Mouse (Mus musculus): ENCODE measurements around the gene Wfdc10. TPM values are rescaled to one million over a fixed set of nuclear protein-coding genes. Genes with fewer than 3 reads are reported as not detected.
"Not testable (repeated sequence)": the region's sequence is repeated elsewhere in the genome, so short reads cannot be mapped to it uniquely, and the experiment has no call there.

Gene Wfdc10
- polyA plus RNA-seq (2015; fragmentation: Nextera tagmentation; extraction: Ambion mirVana): not detected in 2 replicates

GRCm38 (mm10) chr2:164655858-164656257 is at the start of gene Wfdc10:
Gene Wfdc10, plus strand, starts transcription at chr2:164656046.
- no peak for ATAC-seq (ENCODE audit: low FRiP score, low read depth)
- H3K4me3 ChIP-seq: no peak within 1 kb of the TSS
- H3K4me2 ChIP-seq: no peak within 1 kb of the TSS
- no peak within 1 kb of the TSS for H3K27ac ChIP-seq (replicated peaks)
- no peaks in the 10 kb centered on the region for H3K36me3 ChIP-seq
- WGBS: 21% methylated on average over 11 of the region's 11 CpGs
- no peaks in the 10 kb centered on the region for H3K9me3 ChIP-seq
- H3K4me1 ChIP-seq (replicated peaks): no peaks in the 10 kb centered on the region
- no peaks in the 10 kb centered on the region for H3K27me3 ChIP-seq
- no peak within 1 kb of the TSS for H3K9ac ChIP-seq

GRCm38 (mm10) chr2:164608781-164609180 is 47.1 kb upstream of the Wfdc10 start:
- Histone ChIP-seq H3K36me3 (no peaks in the 10 kb centered on the region), H3K9ac (no peak overlapping the region), H3K27me3 (no peaks in the 10 kb centered on the region), H3K4me3 (no peak overlapping the region), H3K9me3 (no peaks in the 10 kb centered on the region), H3K4me1 (replicated peaks) (no peaks in the 10 kb centered on the region), H3K4me2 (no peak overlapping the region), H3K27ac (replicated peaks) (no peak overlapping the region)
- no peak for ATAC-seq (ENCODE audit: low FRiP score, low read depth)
- 72% methylated on average over 6 of the region's 6 CpGs for WGBS

DNA sequence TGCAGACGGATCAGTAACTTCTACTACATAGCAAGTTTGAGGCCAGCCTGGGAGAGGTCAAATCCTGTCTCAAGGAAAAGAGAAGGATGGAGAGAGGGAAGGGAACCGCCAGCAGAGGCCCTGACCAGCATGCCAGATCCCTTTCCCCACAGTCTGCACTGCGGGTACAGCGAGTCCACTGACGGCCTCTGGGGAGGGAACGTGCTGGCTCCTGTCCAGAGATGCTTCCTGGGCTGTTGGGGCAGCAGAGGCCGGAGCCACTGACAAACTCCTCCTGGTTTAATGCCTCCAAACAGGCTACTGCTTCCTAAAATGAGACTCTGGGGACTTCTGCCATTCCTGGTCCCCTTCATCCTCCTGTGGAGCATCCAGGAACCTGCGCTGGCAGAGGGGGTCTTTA is 42.4 kb upstream of the Wfdc10 start, which contains the start of the genes Wfdc6b and Wfdc8:
TSS of gene Wfdc6b (plus strand) at position 52 of the 400 bp plus-strand sequence.
TSS of gene Wfdc8 (minus strand) at position 156 of the 400 bp plus-strand sequence.
- H3K4me3 ChIP-seq; H3K27me3 ChIP-seq; ATAC-seq (ENCODE audit: low FRiP score, low read depth); H3K9ac ChIP-seq; H3K4me1 ChIP-seq (replicated peaks); H3K4me2 ChIP-seq; H3K36me3 ChIP-seq; H3K9me3 ChIP-seq; H3K27ac ChIP-seq (replicated peaks): not testable (repeated sequence)
- 48% methylated on average over 8 of the region's 8 CpGs for WGBS

DNA sequence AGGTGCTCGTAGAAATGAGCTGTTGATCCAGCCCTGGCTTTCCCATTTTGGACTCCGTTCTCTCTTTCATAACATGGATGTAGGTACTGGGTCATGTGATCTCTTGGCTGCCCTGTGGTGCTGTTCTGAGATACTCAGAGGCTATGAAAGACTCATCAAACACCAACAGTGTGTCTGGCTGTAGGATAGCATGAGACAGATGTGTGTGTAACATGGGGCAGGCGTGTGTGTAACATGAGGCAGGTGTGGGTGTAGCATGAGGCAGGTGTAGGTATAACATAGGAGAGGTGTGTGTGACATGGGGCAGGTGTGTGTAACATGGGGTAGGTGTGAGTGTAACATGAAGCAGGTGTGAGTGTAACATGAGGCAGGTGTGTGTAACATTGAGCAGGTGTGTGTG is 40.5 kb upstream of the Wfdc10 start:
- Histone ChIP-seq H3K4me1 (replicated peaks) (no peaks in the 10 kb centered on the region), H3K9ac (no peak overlapping the region), H3K9me3 (no peaks in the 10 kb centered on the region), H3K36me3 (no peaks in the 10 kb centered on the region), H3K4me3 (no peak overlapping the region), H3K4me2 (no peak overlapping the region), H3K27me3 (no peaks in the 10 kb centered on the region), H3K27ac (replicated peaks) (no peak overlapping the region)
- ATAC-seq (ENCODE audit: low FRiP score, low read depth): no peak
- WGBS: 95% methylated on average over 3 of the region's 3 CpGs

DNA sequence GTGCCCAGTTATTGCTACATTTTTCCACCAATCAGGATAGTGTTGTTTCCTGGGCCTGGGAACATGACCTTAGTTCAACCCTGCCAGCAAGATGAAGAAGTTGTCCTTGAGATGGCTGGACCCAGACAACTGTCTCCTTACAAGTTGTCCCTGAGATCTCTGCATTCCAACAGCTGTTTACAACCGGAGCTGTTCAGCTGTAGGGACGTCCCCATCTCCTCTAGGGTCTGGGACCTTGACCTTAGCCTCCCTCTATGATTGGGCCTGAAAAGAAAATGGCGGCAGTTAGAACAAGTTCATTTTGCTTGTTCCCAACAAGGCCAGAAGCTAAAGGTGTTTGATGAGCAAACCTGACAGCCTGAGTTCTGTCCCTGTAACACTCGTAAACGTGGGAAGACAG is 36.8 kb upstream of the Wfdc10 start:
- no peaks in the 10 kb centered on the region for H3K36me3 ChIP-seq
- WGBS: 82% methylated on average over 5 of the region's 5 CpGs
- no peak overlapping the region for H3K27ac ChIP-seq (replicated peaks)
- ATAC-seq (ENCODE audit: low FRiP score, low read depth): no peak
- no peak overlapping the region for H3K9ac ChIP-seq
- no peaks in the 10 kb centered on the region for H3K9me3 ChIP-seq
- no peaks in the 10 kb centered on the region for H3K27me3 ChIP-seq
- no peak overlapping the region for H3K4me3 ChIP-seq
- H3K4me2 ChIP-seq: no peak overlapping the region
- H3K4me1 ChIP-seq (replicated peaks): no peaks in the 10 kb centered on the region

GRCm38 (mm10) chr2:164621775-164622174 is 34.1 kb upstream of the Wfdc10 start:
- H3K4me2 ChIP-seq: no peak overlapping the region
- H3K9me3 ChIP-seq: no peaks in the 10 kb centered on the region
- no peaks in the 10 kb centered on the region for H3K27me3 ChIP-seq
- H3K4me1 ChIP-seq (replicated peaks): no peaks in the 10 kb centered on the region
- no peak overlapping the region for H3K27ac ChIP-seq (replicated peaks)
- no peak for ATAC-seq (ENCODE audit: low FRiP score, low read depth)
- no peaks in the 10 kb centered on the region for H3K36me3 ChIP-seq
- no peak overlapping the region for H3K4me3 ChIP-seq
- 85% methylated on average over 4 of the region's 4 CpGs for WGBS
- no peak overlapping the region for H3K9ac ChIP-seq

GRCm38 (mm10) chr2:164635266-164635665 is 20.6 kb upstream of the Wfdc10 start:
- no peak for ATAC-seq (ENCODE audit: low FRiP score, low read depth)
- no peak overlapping the region for H3K4me2 ChIP-seq
- H3K4me1 ChIP-seq (replicated peaks): no peaks in the 10 kb centered on the region
- no peaks in the 10 kb centered on the region for H3K9me3 ChIP-seq
- no peaks in the 10 kb centered on the region for H3K36me3 ChIP-seq
- no peak overlapping the region for H3K9ac ChIP-seq
- no peak overlapping the region for H3K4me3 ChIP-seq
- 79% methylated on average over 9 of the region's 9 CpGs for WGBS
- no peaks in the 10 kb centered on the region for H3K27me3 ChIP-seq
- H3K27ac ChIP-seq (replicated peaks): no peak overlapping the region

DNA sequence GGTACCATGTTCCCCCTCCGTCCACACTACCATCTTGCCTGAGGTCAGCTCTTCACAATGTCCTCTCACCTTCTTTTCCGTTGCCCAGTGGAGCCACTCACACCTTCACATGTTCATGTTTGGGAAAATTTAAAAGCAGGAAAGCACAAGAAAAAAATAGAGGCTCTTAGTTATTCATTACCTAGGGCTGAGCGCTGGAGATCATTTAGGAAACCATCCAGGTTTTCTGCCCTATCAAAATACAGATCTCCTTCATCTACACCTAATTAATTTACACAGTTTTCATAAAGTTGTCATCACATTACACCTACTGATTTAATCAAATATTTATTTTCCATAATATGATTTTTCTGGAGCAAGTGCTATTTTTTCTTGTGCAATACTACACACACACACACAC is 17.1 kb upstream of the Wfdc10 start, which contains the start of gene Wfdc16:
TSS of gene Wfdc16 (minus strand) at position 101 of the 400 bp plus-strand sequence.
- Histone ChIP-seq H3K4me2 (no peak within 1 kb of the TSS), H3K36me3 (no peaks in the 10 kb centered on the region), H3K9ac (no peak within 1 kb of the TSS), H3K27ac (replicated peaks) (no peak within 1 kb of the TSS), H3K4me1 (replicated peaks) (no peaks in the 10 kb centered on the region), H3K9me3 (no peaks in the 10 kb centered on the region), H3K4me3 (no peak within 1 kb of the TSS), H3K27me3 (no peaks in the 10 kb centered on the region)
- 90% methylated on average over 3 of the region's 3 CpGs for WGBS
- no peak for ATAC-seq (ENCODE audit: low FRiP score, low read depth)

- H3K36me3 ChIP-seq: no peaks in the 10 kb centered on the region
- no peak overlapping the region for H3K4me2 ChIP-seq
- H3K27me3 ChIP-seq: no peaks in the 10 kb centered on the region
- H3K9ac ChIP-seq: no peak overlapping the region
- no peak overlapping the region for H3K27ac ChIP-seq (replicated peaks)
- 75% methylated on average over 7 of the region's 7 CpGs for WGBS
- no peak overlapping the region for H3K4me3 ChIP-seq
- no peak for ATAC-seq (ENCODE audit: low FRiP score, low read depth)
- H3K4me1 ChIP-seq (replicated peaks): no peaks in the 10 kb centered on the region
- H3K9me3 ChIP-seq: no peaks in the 10 kb centered on the region
Observed at GRCm38 (mm10) chr2:164641129-164641528, 14.7 kb upstream of the Wfdc10 start.

DNA sequence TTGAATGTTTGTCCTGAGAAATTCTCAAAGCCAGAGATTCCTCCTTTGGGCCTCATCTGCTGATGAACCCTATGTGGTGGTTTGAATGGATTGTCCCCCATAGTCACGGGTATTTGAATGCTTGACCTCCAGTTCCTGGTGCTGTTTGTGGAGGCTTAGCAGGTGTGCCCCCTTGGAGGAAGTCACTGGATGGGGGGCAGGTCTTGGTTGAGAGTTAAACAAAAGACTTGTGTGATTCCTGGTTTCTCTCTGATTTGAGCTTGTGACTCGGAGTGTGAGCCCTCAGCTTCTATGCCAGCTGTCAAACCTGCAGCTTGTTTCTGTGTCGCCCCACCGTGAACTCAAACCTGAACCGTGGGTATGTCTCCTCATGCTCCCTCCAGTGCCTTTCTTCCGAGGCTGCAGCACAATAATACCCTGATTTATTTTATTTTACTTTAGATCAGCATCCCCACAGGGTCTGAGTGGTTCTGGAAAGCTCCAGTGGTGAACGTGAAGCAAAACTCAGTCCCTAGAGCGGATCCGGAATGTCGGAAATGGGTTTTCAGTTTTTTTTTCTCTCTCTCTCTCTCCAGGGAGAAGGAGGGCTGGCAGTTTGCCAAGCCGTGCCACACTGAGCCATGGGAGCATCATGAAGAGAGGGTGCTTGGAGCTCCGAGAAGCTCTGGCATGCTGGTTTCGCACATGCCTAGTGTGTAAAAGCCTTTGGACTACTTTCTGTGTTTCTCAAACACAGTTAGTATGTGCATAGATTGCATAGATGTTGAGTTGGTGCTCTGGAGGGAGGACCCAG is 13.8 kb upstream of the Wfdc10 start:
- Histone ChIP-seq H3K4me1 (replicated peaks) (no peaks in the 10 kb centered on the region), H3K36me3 (no peaks in the 10 kb centered on the region), H3K9me3 (no peaks in the 10 kb centered on the region), H3K27me3 (no peaks in the 10 kb centered on the region), H3K4me2 (no peak overlapping the region), H3K4me3 (no peak overlapping the region), H3K9ac (no peak overlapping the region), H3K27ac (replicated peaks) (no peak overlapping the region)
- no peak for ATAC-seq (ENCODE audit: low FRiP score, low read depth)
- 72% methylated on average over 13 of the region's 13 CpGs for WGBS

- no peak for ATAC-seq (ENCODE audit: low FRiP score, low read depth)
- Histone ChIP-seq H3K4me2 (no peak within 1 kb of the TSS), H3K27me3 (no peaks in the 10 kb centered on the region), H3K4me1 (replicated peaks) (no peaks in the 10 kb centered on the region), H3K36me3 (no peaks in the 10 kb centered on the region), H3K9me3 (no peaks in the 10 kb centered on the region), H3K9ac (no peak within 1 kb of the TSS), H3K27ac (replicated peaks) (no peak within 1 kb of the TSS), H3K4me3 (no peak within 1 kb of the TSS)
- 86% methylated on average over 9 of the region's 9 CpGs for WGBS
Observed at GRCm38 (mm10) chr2:164656483-164656882, 637 bp downstream of the Wfdc10 start, which contains the start of gene Wfdc9. Gene Wfdc9, minus strand, starts transcription at chr2:164656583.

GRCm38 (mm10) chr2:164664851-164665250 is 9.0 kb downstream of the Wfdc10 start:
- WGBS: 90% methylated on average over 7 of the region's 7 CpGs
- no peak overlapping the region for H3K4me2 ChIP-seq
- no peak overlapping the region for H3K9ac ChIP-seq
- no peaks in the 10 kb centered on the region for H3K4me1 ChIP-seq (replicated peaks)
- H3K27ac ChIP-seq (replicated peaks): no peak overlapping the region
- no peak for ATAC-seq (ENCODE audit: low FRiP score, low read depth)
- no peaks in the 10 kb centered on the region for H3K36me3 ChIP-seq
- no peaks in the 10 kb centered on the region for H3K9me3 ChIP-seq
- no peaks in the 10 kb centered on the region for H3K27me3 ChIP-seq
- no peak overlapping the region for H3K4me3 ChIP-seq

Data from hindbrain, embryonic 15.5 days (tissue).